ENCODE assay signal across 8 mouse cellular contexts in genomic region chr17:8310838-8311614, GRCm38 (mm10). TPM values are rescaled to one million over a fixed set of nuclear protein-coding genes. Genes with fewer than 3 reads are reported as not detected.
DNase-seq lines count a peak whose midpoint lies in the region; ATAC-seq and TF ChIP-seq lines count a peak whose summit lies in the region.

Gene Sft2d1 (plus strand): TSS chr17:8311102.

- H3K4me3 ChIP-seq in bone marrow, adult 2 months (replicated peaks; ENCODE audit: control insufficient read depth, low read depth, low read length) = peak within 1 kb of the TSS; percentile 98
- peak within 1 kb of the TSS; percentile 79 for H3K4me3 ChIP-seq in embryonic facial prominence, embryonic 15.5 days (replicated peaks)
- H3K4me3 ChIP-seq in kidney, embryonic 14.5 days (ENCODE audit: low read length) = peak within 1 kb of the TSS; percentile 80
- H3K4me3 ChIP-seq in limb, embryonic 15.5 days = peak within 1 kb of the TSS; percentile 77

- no peak for TF ChIP-seq CTCF in bone marrow, adult 2 months (IDR thresholded peaks at IDR 0.05; ENCODE audit: control insufficient read depth, insufficient read depth, low read length)

- peak within 1 kb of the TSS; percentile 82 for H3K9ac ChIP-seq in embryonic facial prominence, embryonic 15.5 days
- H3K9ac ChIP-seq in kidney, embryonic 14.5 days (ENCODE audit: low read depth, low read length) = peak within 1 kb of the TSS; percentile 81
- peak within 1 kb of the TSS; percentile 79 for H3K9ac ChIP-seq in limb, embryonic 15.5 days

- under 1% methylated on average over 54 of the region's 54 CpGs for WGBS in bone marrow, adult 2 months
- WGBS in embryonic facial prominence, embryonic 15.5 days = under 1% methylated on average over 54 of the region's 54 CpGs
- WGBS in kidney, embryonic 14.5 days = under 1% methylated on average over 46 of the region's 54 CpGs
- under 1% methylated on average over 53 of the region's 54 CpGs for WGBS in limb, embryonic 15.5 days

- peak within 1 kb of the TSS; percentile 64 for H3K4me2 ChIP-seq in embryonic facial prominence, embryonic 15.5 days (replicated peaks)
- peak within 1 kb of the TSS; percentile 47 for H3K4me2 ChIP-seq in kidney, embryonic 14.5 days (replicated peaks; ENCODE audit: low read depth, low read length)
- H3K4me2 ChIP-seq in limb, embryonic 15.5 days = peak within 1 kb of the TSS; percentile 53

- H3K36me3 ChIP-seq in embryonic facial prominence, embryonic 15.5 days = no peaks in the 10 kb centered on the region
- H3K36me3 ChIP-seq in kidney, embryonic 14.5 days (ENCODE audit: control insufficient read depth, insufficient read depth, low read length) = no peaks in the 10 kb centered on the region
- H3K36me3 ChIP-seq in limb, embryonic 15.5 days = no peaks in the 10 kb centered on the region

- peak; percentile 97 for DNase-seq in 416B (ENCODE audit: low read depth)
- DNase-seq in heart, adult 9 months (ENCODE audit: low spot score in 2 of 2) = peak; percentile 95
- DNase-seq in monocyte, adult 2 months (ENCODE audit: low read depth in 1 of 2, low spot score in 2 of 2) = peak; percentile 84 to 91
- peak; percentile 93 to 96 for DNase-seq in spleen, postnatal 36 days (ENCODE audit: low spot score in 2 of 2)

- H3K27ac ChIP-seq in bone marrow, adult 2 months (ENCODE audit: control insufficient read depth, insufficient read depth, low read depth, low read length, poor library complexity) = peak within 1 kb of the TSS; percentile 83
- H3K27ac ChIP-seq in embryonic facial prominence, embryonic 15.5 days (replicated peaks) = peak within 1 kb of the TSS; percentile 70
- H3K27ac ChIP-seq in kidney, embryonic 14.5 days (ENCODE audit: low read depth, low read length) = peak within 1 kb of the TSS; percentile 30; the same call in 1 of the 2 replicates
- peak within 1 kb of the TSS; percentile 75 for H3K27ac ChIP-seq in limb, embryonic 15.5 days

- ATAC-seq in embryonic facial prominence, embryonic 15.5 days (ENCODE audit: insufficient number of reproducible peaks, low FRiP score, low TSS enrichment, low read depth) = peak; percentile 90
- peak; percentile 95 for ATAC-seq in kidney, embryonic 14.5 days (ENCODE audit: low FRiP score, low TSS enrichment)
- peak; percentile 88 for ATAC-seq in limb, embryonic 15.5 days (ENCODE audit: insufficient number of reproducible peaks, low FRiP score, low TSS enrichment, low read depth)

- H3K27me3 ChIP-seq in embryonic facial prominence, embryonic 15.5 days = no peaks in the 10 kb centered on the region
- H3K27me3 ChIP-seq in kidney, embryonic 14.5 days (ENCODE audit: control insufficient read depth, insufficient read depth, low read length) = no peaks in the 10 kb centered on the region
- no peaks in the 10 kb centered on the region for H3K27me3 ChIP-seq in limb, embryonic 15.5 days

- TF ChIP-seq POLR2A in bone marrow, adult 2 months (IDR thresholded peaks at IDR 0.05; ENCODE audit: borderline replicate concordance, control insufficient read depth, low read depth, low read length) = peak; percentile 20; the same call in 1 of the 2 replicates

- H3K9me3 ChIP-seq in embryonic facial prominence, embryonic 15.5 days (replicated peaks) = no peaks in the 10 kb centered on the region
- H3K9me3 ChIP-seq in kidney, embryonic 14.5 days (ENCODE audit: control insufficient read depth, low read length) = no peaks in the 10 kb centered on the region
- H3K9me3 ChIP-seq in limb, embryonic 15.5 days = no peaks in the 10 kb centered on the region

- peaks cover 4% of the 10 kb centered on the region for H3K4me1 ChIP-seq in bone marrow, adult 2 months (ENCODE audit: control insufficient read depth, insufficient read depth, low read length)
- peaks cover 18% of the 10 kb centered on the region for H3K4me1 ChIP-seq in embryonic facial prominence, embryonic 15.5 days
- H3K4me1 ChIP-seq in kidney, embryonic 14.5 days (ENCODE audit: control insufficient read depth, insufficient read depth, low read length) = peaks cover 13% of the 10 kb centered on the region
- H3K4me1 ChIP-seq in limb, embryonic 15.5 days = peaks cover 18% of the 10 kb centered on the region

RNA-seq across cellular contexts. Expression of gene Sft2d1, which starts in this region (rescaled TPM):
- polyA plus RNA-seq in bone marrow, adult 2 months (2011; ENCODE audit: insufficient read depth, insufficient read length, low replicate concordance, missing spikeins) = 11.9 and 17.9 TPM in 2 replicates
- polyA plus RNA-seq in embryonic facial prominence, embryonic 15.5 days (2015; fragmentation: Nextera tagmentation; extraction: Ambion mirVana) = 60.6 and 72.1 TPM in 2 replicates
- polyA plus RNA-seq in kidney, embryonic 14.5 days (2014; fragmentation: Nextera tagmentation; extraction: Ambion mirVana) = 68.2 and 97.2 TPM in 2 replicates
- polyA plus RNA-seq in limb, embryonic 15.5 days (2015; fragmentation: Nextera tagmentation; extraction: Ambion mirVana) = 69.3 and 71.1 TPM in 2 replicates

Comparison
In these comparisons a context has a peak if more than half of its experiments do, and no peak if none do; other contexts are left out.
1. Peak in every context shown above with its lines: DNase-seq, ATAC-seq, H3K4me3 ChIP-seq and H3K27ac ChIP-seq.
2. H3K27ac ChIP-seq: peak in every context shown above with its lines; median percentile 83 in bone marrow, adult 2 months; 75 in limb, embryonic 15.5 days; 70 in embryonic facial prominence, embryonic 15.5 days; 30 in kidney, embryonic 14.5 days.